Mouse (Mus musculus) neural tube, embryonic 12.5 days (tissue): ENCODE results near the gene Dock6. TPM values are rescaled to one million over a fixed set of nuclear protein-coding genes. Genes with fewer than 3 reads are reported as not detected.
"Not testable (repeated sequence)": the region's sequence is repeated elsewhere in the genome, so short reads cannot be mapped to it uniquely, and the experiment has no call there.

Experiments
- ATAC-seq: fragments of 200-750 bp; cut with Nextera tagmentation; 2 replicates; pipeline ENCODE4 v1.8.0; 2017; ENCODE audit warnings: low read depth, mild to moderate bottlenecking, moderate TSS enrichment, moderate library complexity; ENCODE audit not compliant: low FRiP score
- H3K27ac ChIP-seq: fragments of 300-500 bp; sonication (generic); 2 replicates; pipeline ENCODE4 v1.5.1; 2016
- H3K27me3 ChIP-seq: fragments of 300-500 bp; sonication (generic); replicated peaks from 2 replicates; pipeline ENCODE4 v1.6.1; 2016; ENCODE audit warnings: mild to moderate bottlenecking
- H3K36me3 ChIP-seq: fragments of 300-500 bp; sonication (generic); 2 replicates; pipeline ENCODE4 v1.6.1; 2016; ENCODE audit warnings: mild to moderate bottlenecking
- H3K4me1 ChIP-seq: fragments of 300-500 bp; sonication (generic); 2 replicates; pipeline ENCODE4 v1.6.1; 2016
- H3K4me2 ChIP-seq: fragments of 300-500 bp; sonication (generic); replicated peaks from 2 replicates; pipeline ENCODE4 v1.6.1; 2016; ENCODE audit warnings: mild to moderate bottlenecking
- H3K4me3 ChIP-seq: fragments of 300-500 bp; sonication (generic); 2 replicates; pipeline ENCODE4 v1.5.1; 2016
- H3K9ac ChIP-seq: fragments of 300-500 bp; sonication (generic); 2 replicates; pipeline ENCODE4 v1.6.1; 2016; ENCODE audit warnings: mild to moderate bottlenecking
- H3K9me3 ChIP-seq: fragments of 300-500 bp; sonication (generic); 2 replicates; pipeline ENCODE4 v1.6.1; 2016; ENCODE audit warnings: mild to moderate bottlenecking
- WGBS: fragments of 180-500 bp; shearing (Covaris S2); methylation state at CpG from one replicate; pipeline ENCODE4 v1.1.7; 2016; 5-methylcytosine and 5-hydroxymethylcytosine counted together
- polyA plus RNA-seq: library from polyadenylated mRNA; unstranded; fragments of >200 nt; fragmentation: Nextera tagmentation; extraction: Ambion mirVana; gene quantifications from 2 replicates; pipeline ENCODE4 v1.2.1, GENCODE M21; 2016

The Dock6 gene
- polyA plus RNA-seq: 26.2 and 26.9 TPM in 2 replicates

DNA sequence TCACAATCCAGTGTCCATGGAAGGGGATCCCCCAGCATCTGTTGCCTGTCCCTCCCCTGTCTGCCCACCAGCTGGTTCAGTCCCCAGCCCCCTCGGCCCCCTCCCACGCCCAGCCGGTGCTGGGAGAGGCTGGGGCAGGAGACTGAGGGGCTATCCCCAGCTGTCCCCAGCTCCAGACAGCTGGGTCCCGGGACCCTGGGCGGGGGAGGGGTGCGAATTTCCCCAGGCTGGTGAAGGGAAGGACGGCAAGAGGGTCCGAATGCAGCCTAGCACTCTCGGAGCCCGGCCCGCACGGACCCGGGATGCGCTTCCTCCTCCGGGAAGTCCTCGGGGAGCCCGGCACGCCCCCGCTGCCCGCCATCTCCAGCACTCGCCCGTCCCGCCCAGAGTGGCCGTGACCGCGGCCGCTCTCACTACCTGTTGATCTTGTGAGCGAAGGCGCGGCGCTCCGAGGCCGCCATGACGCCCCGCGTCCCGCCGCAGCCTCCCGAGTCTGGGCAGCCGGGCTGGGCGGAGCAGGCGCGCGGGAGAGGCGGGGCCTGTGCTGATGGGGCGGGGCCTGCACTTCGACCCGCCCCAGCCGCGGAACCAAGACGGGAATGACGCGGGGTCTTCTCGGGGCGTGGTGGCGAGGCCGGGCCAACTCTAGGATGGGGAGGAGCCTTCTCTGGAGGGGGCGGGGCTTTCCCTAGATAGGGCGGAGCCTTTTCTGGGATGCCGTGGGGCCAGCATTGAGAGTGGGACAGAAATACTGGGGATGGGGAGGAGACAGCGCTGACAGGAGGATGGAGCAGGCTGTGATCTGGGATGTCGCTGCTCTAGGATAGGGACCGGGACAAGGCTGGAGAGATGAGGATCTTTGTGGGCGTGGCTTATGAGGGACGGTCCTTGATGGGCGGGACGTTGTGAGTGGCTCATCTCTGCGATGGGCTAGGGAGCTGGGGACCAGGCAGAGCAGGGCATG is at the start of gene Dock6:
Dock6 (minus strand) TSS at position 508 of the 964 bp plus-strand sequence.
- Histone ChIP-seq H3K9ac (peak within 1 kb of the TSS; percentile 71), H3K36me3 (no peaks in the 10 kb centered on the region), H3K4me2 (peak within 1 kb of the TSS; percentile 67), H3K9me3 (no peaks in the 10 kb centered on the region), H3K27ac (no peak within 1 kb of the TSS), H3K27me3 (no peaks in the 10 kb centered on the region), H3K4me3 (peak within 1 kb of the TSS; percentile 57), H3K4me1 (peaks cover 23% of the 10 kb centered on the region; the same call in 1 of the 2 replicates)
- peak; percentile 87 for ATAC-seq
- WGBS: under 1% methylated on average over 68 of the region's 68 CpGs

DNA sequence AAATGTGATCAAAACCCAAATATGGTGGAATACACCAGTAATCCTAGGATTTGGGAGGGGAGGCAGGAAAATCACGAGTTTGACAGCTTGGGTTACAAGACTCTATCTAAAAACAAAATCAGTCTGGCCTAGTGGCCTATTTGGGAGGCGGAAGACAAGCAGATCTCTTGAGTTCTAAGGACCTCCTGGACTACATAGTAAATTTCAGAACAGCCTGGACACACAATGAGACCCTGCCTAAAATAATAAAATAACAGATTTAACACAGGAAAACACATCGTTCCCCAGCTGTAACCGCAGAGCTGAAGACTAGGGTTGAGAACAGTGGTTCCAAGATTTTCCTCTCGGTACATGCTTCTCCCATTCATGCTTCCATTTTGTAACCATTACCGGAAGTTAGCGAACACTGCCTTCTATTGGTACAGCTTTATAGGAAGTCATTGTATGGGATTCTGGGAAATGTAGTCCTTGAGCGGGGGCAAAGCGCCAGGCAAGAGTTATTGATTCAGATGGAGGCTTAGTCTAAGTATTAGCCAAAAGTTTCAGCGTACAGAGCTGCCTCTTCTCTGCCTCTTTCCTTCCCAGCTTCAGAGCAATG is 48.9 kb upstream of the Dock6 start:
- 18% methylated on average over 10 of the region's 10 CpGs for WGBS
- Histone ChIP-seq H3K9ac (no peak overlapping the region), H3K27me3 (peaks cover 6% of the 10 kb centered on the region; the same call in 1 of the 2 replicates), H3K4me1 (no peaks in the 10 kb centered on the region), H3K36me3 (no peaks in the 10 kb centered on the region), H3K4me3 (peak overlapping the region; percentile 32), H3K27ac (no peak overlapping the region), H3K4me2 (peak overlapping the region; percentile 52), H3K9me3 (no peaks in the 10 kb centered on the region)
- peak; percentile 82 for ATAC-seq

DNA sequence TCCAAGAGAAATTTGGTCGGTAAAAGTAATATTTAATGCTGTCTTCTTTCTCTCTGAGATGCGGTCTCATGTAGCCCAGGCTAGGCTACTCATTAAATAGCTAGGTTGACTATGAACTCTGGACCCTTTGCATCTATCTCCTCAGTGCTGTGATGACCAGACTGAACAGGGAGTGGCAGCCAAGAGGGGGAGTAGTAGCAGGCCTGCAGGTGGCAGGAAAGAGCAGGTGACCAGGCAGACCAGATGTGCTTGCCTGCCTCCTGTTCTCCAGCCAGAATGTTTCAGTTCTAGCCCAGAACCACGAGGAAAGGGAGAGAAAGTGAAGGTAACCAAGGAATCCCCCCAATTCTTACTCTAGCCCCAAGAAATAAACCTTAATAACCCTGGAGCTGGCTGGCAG is 36.8 kb upstream of the Dock6 start:
- H3K36me3 ChIP-seq: no peaks in the 10 kb centered on the region
- no peaks in the 10 kb centered on the region for H3K9me3 ChIP-seq
- no peak overlapping the region for H3K4me3 ChIP-seq
- no peak overlapping the region for H3K9ac ChIP-seq
- no peak overlapping the region for H3K4me2 ChIP-seq
- no peak for ATAC-seq
- H3K4me1 ChIP-seq: no peaks in the 10 kb centered on the region
- H3K27me3 ChIP-seq: 0 out of 2 replicates have a peak, but pooled peaks cover 2% of the 10 kb centered on the region
- WGBS: 65% methylated on average over 3 of the region's 3 CpGs
- no peak overlapping the region for H3K27ac ChIP-seq

DNA sequence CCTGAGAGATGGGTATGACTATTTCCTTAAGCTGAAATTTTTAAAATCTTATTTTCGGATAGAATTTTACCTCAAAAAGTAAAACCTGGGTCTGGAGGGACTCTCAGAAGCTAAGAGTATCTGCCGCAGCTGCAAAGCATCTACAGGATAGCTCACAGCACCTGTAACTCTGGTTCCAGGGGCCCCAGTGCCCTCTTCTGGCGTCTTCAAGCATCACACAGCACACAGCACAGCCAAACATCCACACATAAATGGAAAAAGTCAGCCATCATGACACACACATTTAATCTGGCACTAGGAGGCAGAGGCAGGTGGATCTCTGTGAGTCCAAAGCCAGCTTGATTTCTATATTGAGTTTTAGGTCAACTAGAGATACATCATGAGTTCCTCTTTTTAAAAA is 24.2 kb upstream of the Dock6 start:
- no peak for ATAC-seq
- WGBS: 58% methylated on average over 3 of the region's 3 CpGs
- Histone ChIP-seq H3K9ac (no peak overlapping the region), H3K4me1 (no peaks in the 10 kb centered on the region), H3K4me2 (no peak overlapping the region), H3K27ac (no peak overlapping the region), H3K36me3 (no peaks in the 10 kb centered on the region), H3K4me3 (no peak overlapping the region), H3K9me3 (no peaks in the 10 kb centered on the region), H3K27me3 (no peaks in the 10 kb centered on the region)

DNA sequence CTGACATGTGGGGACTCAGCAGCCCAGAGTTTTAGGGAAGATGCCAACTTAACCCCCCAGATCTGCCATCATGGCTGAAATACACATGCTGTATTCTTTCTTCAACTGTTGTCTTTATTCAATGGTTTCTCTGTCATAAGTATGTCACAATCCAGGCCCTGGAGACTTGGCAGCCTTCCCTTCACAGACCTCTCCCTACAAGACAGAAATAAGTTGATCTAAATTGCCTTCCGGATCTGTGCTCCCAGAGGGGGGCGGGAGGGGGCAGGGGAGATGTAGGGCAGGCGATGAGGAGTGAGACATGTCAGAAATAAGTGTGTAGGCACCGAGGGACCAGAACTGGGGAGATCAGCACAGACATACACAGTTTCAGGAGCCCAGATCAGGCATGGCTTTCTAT is 19.8 kb upstream of the Dock6 start:
- H3K36me3 ChIP-seq: no peaks in the 10 kb centered on the region
- H3K9ac ChIP-seq: no peak overlapping the region
- no peak overlapping the region for H3K27ac ChIP-seq
- H3K9me3 ChIP-seq: no peaks in the 10 kb centered on the region
- 62% methylated on average over 4 of the region's 4 CpGs for WGBS
- H3K4me1 ChIP-seq: no peaks in the 10 kb centered on the region
- H3K4me2 ChIP-seq: no peak overlapping the region
- ATAC-seq: no peak
- no peaks in the 10 kb centered on the region for H3K27me3 ChIP-seq
- H3K4me3 ChIP-seq: no peak overlapping the region

DNA sequence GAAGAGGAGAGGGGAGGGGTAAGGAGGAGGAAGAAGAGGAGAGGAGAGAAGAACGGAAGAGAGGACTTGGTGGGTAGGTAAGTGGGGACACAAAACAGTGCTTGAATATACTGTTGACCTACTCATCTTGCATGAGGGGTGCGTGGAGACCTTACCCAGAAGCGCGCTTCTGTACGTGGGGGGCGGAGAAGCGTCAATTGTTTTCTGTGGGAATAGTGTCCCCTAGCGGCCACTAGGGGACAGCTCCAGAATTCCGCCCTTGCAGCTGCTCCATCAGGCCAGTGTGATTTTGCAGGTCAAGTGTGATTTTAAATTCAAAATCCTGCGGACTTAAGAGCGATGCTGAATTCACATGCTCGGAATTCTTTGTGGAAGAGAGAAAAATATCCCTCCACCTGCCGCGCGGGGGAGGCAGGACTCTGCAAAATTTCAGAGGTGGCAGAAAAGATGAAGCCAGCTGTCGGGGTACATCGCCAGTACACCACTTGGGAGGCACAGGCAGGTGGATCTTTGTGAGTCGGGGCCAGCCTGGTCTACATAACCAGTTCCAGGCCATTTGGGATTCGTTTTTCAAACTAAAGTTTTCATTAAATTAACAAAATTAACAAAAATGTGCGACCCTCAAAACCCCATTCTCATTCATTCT is 18.6 kb upstream of the Dock6 start:
- no peaks in the 10 kb centered on the region for H3K36me3 ChIP-seq
- H3K27ac ChIP-seq: no peak overlapping the region
- 16% methylated on average over 20 of the region's 20 CpGs for WGBS
- H3K9ac ChIP-seq: no peak overlapping the region
- no peak for ATAC-seq
- peak overlapping the region; percentile 44 for H3K4me2 ChIP-seq
- H3K4me1 ChIP-seq: no peaks in the 10 kb centered on the region
- H3K9me3 ChIP-seq: no peaks in the 10 kb centered on the region
- no peaks in the 10 kb centered on the region for H3K27me3 ChIP-seq
- H3K4me3 ChIP-seq: no peak overlapping the region

DNA sequence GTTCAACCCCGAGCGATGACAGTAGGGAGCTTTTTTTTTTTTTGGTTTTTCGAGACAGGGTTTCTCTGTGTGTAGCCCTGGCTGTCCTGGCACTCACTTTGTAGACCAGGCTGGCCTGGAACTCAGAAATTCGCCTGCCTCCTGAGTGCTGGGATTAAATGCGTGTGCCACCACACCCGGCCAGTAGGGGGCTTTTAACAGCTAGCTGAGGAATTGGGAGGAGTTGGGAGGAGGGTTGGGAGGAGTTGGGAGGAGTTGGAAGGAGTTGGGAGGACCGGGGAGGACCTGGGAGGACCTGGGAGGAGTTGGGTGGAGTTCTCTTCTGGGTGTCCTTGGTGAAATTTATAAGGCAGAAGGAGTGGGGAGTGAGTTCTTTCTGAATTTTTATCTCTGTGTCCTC is 16.9 kb upstream of the Dock6 start:
- H3K9ac ChIP-seq, H3K27me3 ChIP-seq, H3K4me1 ChIP-seq, ATAC-seq, H3K27ac ChIP-seq, H3K9me3 ChIP-seq, H3K36me3 ChIP-seq, H3K4me3 ChIP-seq, H3K4me2 ChIP-seq: not testable (repeated sequence)
- 55% methylated on average over 7 of the region's 7 CpGs for WGBS

DNA sequence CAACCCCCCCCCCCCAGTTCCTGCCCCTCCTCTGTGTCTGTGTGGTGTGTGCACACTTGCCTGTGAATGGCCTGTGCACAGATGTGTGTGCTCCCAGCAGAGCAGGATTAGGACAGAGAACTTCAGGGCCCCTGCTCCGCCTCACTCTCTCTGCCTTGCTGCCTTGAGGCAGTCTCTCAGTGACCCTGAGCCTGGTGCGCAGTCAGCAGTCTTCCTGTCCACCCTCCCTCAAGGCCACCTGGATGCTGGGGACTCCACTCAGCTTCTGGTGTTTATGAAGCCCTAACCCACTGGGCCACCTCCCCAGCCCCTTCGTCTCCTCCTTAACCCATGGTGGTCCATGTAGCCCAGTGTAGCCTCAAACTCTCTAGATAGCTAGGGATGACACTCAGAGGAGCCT is 15.3 kb upstream of the Dock6 start:
- ATAC-seq: no peak
- Histone ChIP-seq H3K36me3 (no peaks in the 10 kb centered on the region), H3K27me3 (no peaks in the 10 kb centered on the region), H3K4me3 (no peak overlapping the region), H3K4me1 (no peaks in the 10 kb centered on the region), H3K9me3 (no peaks in the 10 kb centered on the region), H3K4me2 (no peak overlapping the region), H3K27ac (no peak overlapping the region), H3K9ac (no peak overlapping the region)
- WGBS: 80% methylated on average over 3 of the region's 3 CpGs

DNA sequence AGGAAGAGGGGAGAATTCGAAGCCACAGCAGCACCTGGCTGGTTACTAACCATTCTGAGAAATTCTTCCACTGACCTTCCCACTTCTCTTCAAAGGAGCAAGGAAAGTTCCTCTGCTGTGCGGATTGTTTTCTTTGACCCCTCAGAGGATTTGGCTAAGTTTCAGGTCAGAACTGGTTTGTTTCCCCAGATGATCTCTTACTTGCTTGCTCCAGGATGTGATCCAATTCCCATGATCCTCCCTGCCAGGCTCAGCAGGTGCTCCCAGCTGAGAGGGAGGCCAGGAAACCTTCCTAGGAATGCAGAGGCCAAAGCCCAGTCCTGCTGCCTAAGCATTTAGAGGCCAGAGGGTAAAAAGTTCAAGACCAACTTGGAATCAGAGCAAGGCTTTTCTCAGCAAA is 14.2 kb upstream of the Dock6 start:
- Histone ChIP-seq H3K4me2 (no peak overlapping the region), H3K36me3 (no peaks in the 10 kb centered on the region), H3K4me3 (no peak overlapping the region), H3K27ac (no peak overlapping the region), H3K9ac (no peak overlapping the region), H3K9me3 (peaks cover 5% of the 10 kb centered on the region; the same call in 1 of the 2 replicates), H3K27me3 (no peaks in the 10 kb centered on the region), H3K4me1 (no peaks in the 10 kb centered on the region)
- no peak for ATAC-seq
- 66% methylated on average over 2 of the region's 2 CpGs for WGBS

DNA sequence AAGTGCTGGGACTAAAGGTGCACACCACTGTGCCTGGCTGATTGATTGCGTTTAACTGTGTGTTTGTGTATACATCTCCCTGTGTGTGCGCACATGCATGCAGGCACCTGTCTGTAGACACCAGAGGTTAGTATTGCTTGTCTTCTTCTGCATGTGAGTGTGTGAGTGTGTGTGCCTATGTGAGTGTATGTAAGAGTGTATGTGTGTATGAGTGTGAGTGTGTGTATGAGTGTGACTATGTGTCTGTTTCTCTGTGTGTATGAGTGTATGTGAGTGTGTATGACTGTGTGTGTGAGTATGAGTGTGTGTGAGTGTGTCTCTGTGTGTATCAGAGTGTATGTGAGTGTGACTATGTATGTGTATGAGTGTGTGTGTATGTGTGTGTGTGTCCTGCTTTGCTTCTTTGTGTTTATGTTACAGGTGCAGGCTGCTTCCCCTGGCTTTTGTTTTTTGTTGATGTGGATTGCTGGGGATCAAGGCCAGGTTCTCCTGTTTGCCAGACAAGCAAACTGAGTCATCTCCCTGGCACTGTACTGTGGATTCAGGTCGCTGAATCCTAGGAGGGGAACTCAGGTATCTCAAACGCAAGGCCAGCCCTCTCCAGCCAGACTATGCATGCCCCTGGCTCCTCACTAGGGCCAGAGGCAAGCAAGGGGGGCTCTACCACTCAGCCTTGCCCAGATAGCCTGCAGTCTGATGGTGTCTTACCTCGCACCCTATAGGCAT is 13.4 kb upstream of the Dock6 start:
- H3K9ac ChIP-seq: no peak overlapping the region
- 72% methylated on average over 5 of the region's 5 CpGs for WGBS
- H3K4me2 ChIP-seq: no peak overlapping the region
- peaks cover 5% of the 10 kb centered on the region; the same call in 1 of the 2 replicates for H3K9me3 ChIP-seq
- ATAC-seq: no peak
- H3K27me3 ChIP-seq: no peaks in the 10 kb centered on the region
- no peaks in the 10 kb centered on the region for H3K36me3 ChIP-seq
- H3K27ac ChIP-seq: no peak overlapping the region
- H3K4me1 ChIP-seq: no peaks in the 10 kb centered on the region
- no peak overlapping the region for H3K4me3 ChIP-seq

DNA sequence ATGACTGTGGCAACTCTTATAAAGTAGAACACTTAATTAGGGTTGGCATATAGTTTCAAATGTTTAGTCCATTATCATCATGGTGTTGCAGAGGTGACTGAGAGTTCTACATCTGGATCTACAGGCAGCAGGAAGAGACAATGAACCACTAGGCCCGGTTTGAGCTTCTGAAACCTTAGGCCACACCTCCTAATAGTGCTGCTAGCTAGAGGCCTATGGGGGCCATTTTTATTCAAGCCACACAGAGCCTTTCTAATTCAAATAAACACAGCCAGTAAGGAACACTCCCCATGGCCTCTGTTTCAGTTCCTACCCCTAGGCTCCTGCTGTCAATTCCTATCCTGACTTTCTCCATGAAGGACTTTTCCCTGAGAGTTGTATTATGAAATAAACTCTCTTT is 9.7 kb upstream of the Dock6 start:
- no peak for ATAC-seq
- Histone ChIP-seq H3K27ac (no peak overlapping the region), H3K4me2 (no peak overlapping the region), H3K9ac (no peak overlapping the region), H3K27me3 (no peaks in the 10 kb centered on the region), H3K36me3 (no peaks in the 10 kb centered on the region), H3K9me3 (peaks cover 5% of the 10 kb centered on the region; the same call in 1 of the 2 replicates), H3K4me1 (no peaks in the 10 kb centered on the region), H3K4me3 (no peak overlapping the region)
- 72% methylated on average over 1 of the region's 1 CpGs for WGBS

DNA sequence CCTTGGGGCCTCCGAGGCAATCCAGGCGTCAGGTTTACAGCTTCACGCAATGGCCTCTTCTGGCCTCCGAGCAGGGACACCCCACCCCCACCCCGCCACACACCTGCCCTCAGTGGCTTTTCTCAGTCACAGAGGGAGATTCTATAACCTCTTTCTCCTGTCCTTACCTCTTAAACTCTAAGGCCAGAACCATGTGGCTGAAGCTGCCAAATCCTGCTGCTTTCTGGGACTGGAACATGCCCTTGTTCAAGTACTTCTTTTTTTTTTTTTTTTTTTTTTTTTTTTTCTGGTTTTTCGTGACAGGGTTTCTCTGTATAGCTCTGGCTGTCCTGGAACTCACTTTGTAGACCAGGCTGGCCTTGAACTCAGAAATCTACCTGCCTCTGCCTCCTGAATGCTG is 7.9 kb upstream of the Dock6 start:
- not testable (repeated sequence) for ATAC-seq, H3K9me3 ChIP-seq, H3K27me3 ChIP-seq, H3K36me3 ChIP-seq, H3K9ac ChIP-seq, H3K27ac ChIP-seq, H3K4me3 ChIP-seq, H3K4me1 ChIP-seq, H3K4me2 ChIP-seq
- WGBS: 58% methylated on average over 6 of the region's 6 CpGs
